32 mouse cellular contexts compared by ENCODE assay signal in the genomic region with DNA sequence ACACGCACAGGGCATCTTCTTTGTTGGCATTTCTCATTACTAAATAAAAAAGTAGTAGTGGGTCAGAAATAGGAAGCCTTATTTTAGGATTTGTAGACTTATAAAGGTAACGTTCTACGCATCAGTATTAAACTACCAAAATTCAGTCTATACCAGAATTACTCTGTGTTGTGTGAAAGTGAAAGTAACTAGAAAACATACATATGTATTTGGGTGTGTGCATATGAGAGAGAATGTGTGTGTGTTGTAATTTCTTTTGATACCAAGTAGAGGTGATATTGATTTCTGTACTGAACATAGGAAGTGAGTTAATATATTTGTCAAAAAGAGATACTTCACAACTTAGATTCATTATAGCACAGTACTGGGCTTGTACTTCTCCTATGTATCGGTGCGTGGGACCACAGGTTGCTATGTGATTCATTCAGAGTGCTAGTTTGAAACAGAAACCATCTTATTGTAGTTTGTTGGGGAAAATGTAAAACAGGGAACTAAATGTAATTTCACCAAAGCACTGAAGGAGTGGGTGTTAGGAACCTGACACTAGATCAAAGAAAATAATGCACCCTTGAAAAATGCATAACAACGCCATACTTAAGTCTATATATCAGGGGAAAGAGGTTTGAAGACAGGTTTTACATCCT.
DNase-seq lines count a peak whose midpoint lies in the region; ATAC-seq and TF ChIP-seq lines count a peak whose summit lies in the region.
"Had no signal": no experiment of that assay in that cellular context is flagged by ENCODE, and none has a peak within 500 bp of the region (broad histone marks: within the 10 kb centered on the region; RNA-seq: fewer than 3 reads in every experiment).

No protein-coding gene starts in this region.

- H3K9ac ChIP-seq in forebrain, embryonic 13.5 days, result no peak overlapping the region
- H3K9ac ChIP-seq: embryonic facial prominence, embryonic 13.5 days; forebrain, postnatal 0 days; hindbrain, embryonic 15.5 days; kidney, embryonic 15.5 days; liver, embryonic 14.5 days; midbrain, embryonic 15.5 days; stomach, embryonic 15.5 days had no signal

- 90% methylated on average over 6 of the region's 6 CpGs for WGBS in forebrain, embryonic 13.5 days

- no peaks in the 10 kb centered on the region for H3K36me3 ChIP-seq in forebrain, embryonic 13.5 days (ENCODE audit: poor library complexity, severe bottlenecking)
- H3K36me3 ChIP-seq: embryonic facial prominence, embryonic 13.5 days; hindbrain, embryonic 10.5 days; hindbrain, embryonic 15.5 days; kidney, embryonic 15.5 days; midbrain, embryonic 10.5 days; midbrain, embryonic 15.5 days; stomach, embryonic 15.5 days had no signal

- intact Hi-C loops in left cerebral cortex, adult 2 months (cut with DNase I), result no loop called here
- intact Hi-C loops in left cerebral cortex, postnatal 10 days (cut with DNase I), result no loop called here
- intact Hi-C loops in gastrocnemius, postnatal 36 days (cut with DNase I), result no loop called here

- no peaks in the 10 kb centered on the region for H3K27me3 ChIP-seq in forebrain, embryonic 13.5 days
- H3K27me3 ChIP-seq: embryonic facial prominence, embryonic 13.5 days; hindbrain, embryonic 15.5 days; kidney, embryonic 15.5 days; midbrain, embryonic 15.5 days; Patski; stomach, embryonic 15.5 days had no signal

- peak overlapping the region; percentile 72 for H3K27ac ChIP-seq in left cerebral cortex, adult 2 months
- no peak overlapping the region for H3K27ac ChIP-seq in forebrain, embryonic 13.5 days
- H3K27ac ChIP-seq: embryonic facial prominence, embryonic 13.5 days; hindbrain, embryonic 10.5 days; hindbrain, embryonic 15.5 days; kidney, embryonic 15.5 days; liver, embryonic 14.5 days; macrophage; midbrain, embryonic 10.5 days; midbrain, embryonic 15.5 days; stomach, embryonic 15.5 days had no signal

- DNase-seq in left cerebral cortex, adult 2 months (ENCODE audit: extremely low spot score in 1 of 2, low spot score in 2 of 2), result no peak
- DNase-seq in left cerebral cortex, postnatal 10 days (ENCODE audit: extremely low spot score in 1 of 2, low spot score in 2 of 2), result no peak
- no peak for DNase-seq in gastrocnemius, postnatal 36 days
- no peak for DNase-seq in right cerebral cortex, postnatal 14 days
- DNase-seq: adrenal gland, postnatal 14 days; cerebellum, adult 11-12 months; cerebellum, adult 9-11 months; forebrain, postnatal 0 days; gastrocnemius, postnatal 25 days; heart, adult 18-20 months; kidney, adult 18-20 months; kidney, postnatal 36 days; layer of hippocampus, postnatal 36 days; liver; lung, adult 2 months; lung, postnatal 10 days; thymus, postnatal 14 days had no signal

- no peaks in the 10 kb centered on the region for H3K9me3 ChIP-seq in forebrain, embryonic 13.5 days (replicated peaks)
- H3K9me3 ChIP-seq: embryonic facial prominence, embryonic 13.5 days; hindbrain, embryonic 10.5 days; hindbrain, embryonic 15.5 days; kidney, embryonic 15.5 days; midbrain, embryonic 10.5 days; midbrain, embryonic 15.5 days; stomach, embryonic 15.5 days had no signal

- H3K4me2 ChIP-seq in forebrain, embryonic 13.5 days, result no peak overlapping the region
- H3K4me2 ChIP-seq: embryonic facial prominence, embryonic 13.5 days; heart, embryonic 11.5 days; hindbrain, embryonic 15.5 days; kidney, embryonic 15.5 days; midbrain, embryonic 15.5 days; stomach, embryonic 15.5 days had no signal

- ATAC-seq in activated CD4-positive, CD25-positive, alpha-beta regulatory T cell, adult 4 months, result peak; percentile 43
- ATAC-seq in megakaryocyte, adult 5-6 weeks (ENCODE audit: poor library complexity, severe bottlenecking), result peak; percentile 17; the same call in 1 of the 2 replicates
- ATAC-seq in forebrain, embryonic 13.5 days, result no peak
- ATAC-seq: forebrain, postnatal 0 days; midbrain, embryonic 15.5 days; Patski had no signal

- no peak overlapping the region for H3K4me3 ChIP-seq in left cerebral cortex, adult 2 months
- no peak overlapping the region for H3K4me3 ChIP-seq in forebrain, embryonic 13.5 days
- H3K4me3 ChIP-seq: embryonic facial prominence, embryonic 13.5 days; erythroblast, embryonic 14.5 days; hindbrain, embryonic 10.5 days; hindbrain, embryonic 15.5 days; kidney, embryonic 15.5 days; midbrain, embryonic 10.5 days; midbrain, embryonic 15.5 days; stomach, embryonic 15.5 days had no signal

- no peak for TF ChIP-seq CTCF in left cerebral cortex, adult 2 months (IDR thresholded peaks at IDR 0.05)

- H3K4me1 ChIP-seq in forebrain, embryonic 13.5 days, result no peaks in the 10 kb centered on the region
- H3K4me1 ChIP-seq: embryonic facial prominence, embryonic 13.5 days; hindbrain, embryonic 10.5 days; hindbrain, embryonic 15.5 days; kidney, embryonic 15.5 days; midbrain, embryonic 10.5 days; midbrain, embryonic 15.5 days; stomach, embryonic 15.5 days had no signal
